Mouse (Mus musculus) hindbrain, embryonic 13.5 days (tissue): ENCODE data around the gene Iqgap1. TPM values are rescaled to one million over a fixed set of nuclear protein-coding genes. Genes with fewer than 3 reads are reported as not detected.

ENCODE experiments used
- ATAC-seq: fragments of 200-750 bp; cut with Nextera tagmentation; 2 replicates; pipeline ENCODE4 v1.8.0; 2017; ENCODE audit warnings: moderate TSS enrichment; ENCODE audit not compliant: low FRiP score
- H3K27ac ChIP-seq: fragments of 300-500 bp; sonication (generic); 2 replicates; pipeline ENCODE4 v1.5.1; 2015; ENCODE audit warnings: inconsistent platforms, mild to moderate bottlenecking, moderate library complexity
- H3K27me3 ChIP-seq: fragments of 300-500 bp; sonication (generic); 2 replicates; pipeline ENCODE4 v1.6.1; 2015; ENCODE audit warnings: mild to moderate bottlenecking, inconsistent platforms
- H3K36me3 ChIP-seq: fragments of 300-500 bp; sonication (generic); 2 replicates; pipeline ENCODE4 v1.6.1; 2015; ENCODE audit warnings: mild to moderate bottlenecking, inconsistent platforms
- H3K4me1 ChIP-seq: fragments of 300-500 bp; sonication (generic); replicated peaks from 2 replicates; pipeline ENCODE4 v1.6.1; 2015; ENCODE audit warnings: inconsistent platforms
- H3K4me2 ChIP-seq: fragments of 300-500 bp; sonication (generic); 2 replicates; pipeline ENCODE4 v1.6.1; 2015; ENCODE audit warnings: inconsistent platforms, mild to moderate bottlenecking, moderate library complexity
- H3K4me3 ChIP-seq: fragments of 300-500 bp; sonication (generic); 2 replicates; pipeline ENCODE4 v1.5.1; 2015; ENCODE audit warnings: mild to moderate bottlenecking, inconsistent platforms
- H3K9ac ChIP-seq: fragments of 300-500 bp; sonication (generic); 2 replicates; pipeline ENCODE4 v1.6.1; 2015; ENCODE audit warnings: mild to moderate bottlenecking, inconsistent platforms
- H3K9me3 ChIP-seq: fragments of 300-500 bp; sonication (generic); 2 replicates; pipeline ENCODE4 v1.6.1; 2016; ENCODE audit warnings: inconsistent platforms
- WGBS: fragments of 180-500 bp; shearing (Covaris S2); methylation state at CpG from one replicate; pipeline ENCODE4 v1.1.7; 2015; 5-methylcytosine and 5-hydroxymethylcytosine counted together
- polyA plus RNA-seq: library from polyadenylated mRNA; unstranded; fragments of >200 nt; fragmentation: Nextera tagmentation; extraction: Ambion mirVana; gene quantifications from 2 replicates; pipeline ENCODE4 v1.2.1, GENCODE M21; 2015

The Iqgap1 gene
- polyA plus RNA-seq, 1 experiment from 2014 or later, result 21.1 TPM

DNA sequence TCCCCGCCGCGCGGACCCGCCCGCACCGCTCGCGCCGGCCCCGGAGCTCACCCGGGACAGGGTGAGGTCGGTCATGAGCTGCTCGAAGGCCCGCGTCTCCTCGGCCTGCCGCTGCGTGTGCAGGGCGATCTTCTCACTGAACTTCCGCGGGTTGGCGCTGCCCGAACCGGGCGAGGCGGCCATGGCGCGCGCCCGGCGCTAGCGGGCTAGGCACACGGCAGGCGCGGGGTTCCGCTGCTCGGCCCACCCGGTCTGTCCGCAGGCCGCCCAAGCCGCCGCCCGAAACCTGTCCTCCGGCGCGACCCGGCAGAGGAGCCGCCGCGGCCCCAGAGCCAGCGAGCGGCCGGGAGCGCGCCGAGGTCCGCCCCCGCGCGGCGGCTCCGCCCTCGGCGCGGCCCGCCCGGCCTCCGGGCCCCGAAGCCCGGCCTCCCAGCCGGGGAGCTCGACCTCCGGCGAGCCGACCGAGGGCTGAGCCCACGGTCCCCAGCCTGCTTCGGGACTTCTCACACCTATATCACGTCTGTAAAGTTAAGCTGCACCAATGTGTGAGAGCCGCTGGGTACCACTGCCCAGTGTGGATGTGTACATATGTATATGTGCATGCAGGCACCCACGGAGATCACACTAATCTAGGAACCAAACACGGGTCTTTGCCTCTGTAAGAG lies 137.1 kb downstream of the Iqgap1 start, which contains the start of gene Crtc3:
TSS of gene Crtc3 (minus strand) at position 322 of the 665 bp plus-strand sequence.
- H3K4me2 ChIP-seq, result peak within 1 kb of the TSS; percentile 69
- H3K4me1 ChIP-seq, result peaks cover 27% of the 10 kb centered on the region
- H3K27me3 ChIP-seq, result no peaks in the 10 kb centered on the region
- no peaks in the 10 kb centered on the region for H3K9me3 ChIP-seq
- peak within 1 kb of the TSS; percentile 95 for H3K9ac ChIP-seq
- ATAC-seq, result peak; percentile 76
- H3K27ac ChIP-seq, result peak within 1 kb of the TSS; percentile 96
- H3K4me3 ChIP-seq, result peak within 1 kb of the TSS; percentile 87
- under 1% methylated on average over 79 of the region's 83 CpGs for WGBS
- H3K36me3 ChIP-seq, result no peaks in the 10 kb centered on the region

DNA sequence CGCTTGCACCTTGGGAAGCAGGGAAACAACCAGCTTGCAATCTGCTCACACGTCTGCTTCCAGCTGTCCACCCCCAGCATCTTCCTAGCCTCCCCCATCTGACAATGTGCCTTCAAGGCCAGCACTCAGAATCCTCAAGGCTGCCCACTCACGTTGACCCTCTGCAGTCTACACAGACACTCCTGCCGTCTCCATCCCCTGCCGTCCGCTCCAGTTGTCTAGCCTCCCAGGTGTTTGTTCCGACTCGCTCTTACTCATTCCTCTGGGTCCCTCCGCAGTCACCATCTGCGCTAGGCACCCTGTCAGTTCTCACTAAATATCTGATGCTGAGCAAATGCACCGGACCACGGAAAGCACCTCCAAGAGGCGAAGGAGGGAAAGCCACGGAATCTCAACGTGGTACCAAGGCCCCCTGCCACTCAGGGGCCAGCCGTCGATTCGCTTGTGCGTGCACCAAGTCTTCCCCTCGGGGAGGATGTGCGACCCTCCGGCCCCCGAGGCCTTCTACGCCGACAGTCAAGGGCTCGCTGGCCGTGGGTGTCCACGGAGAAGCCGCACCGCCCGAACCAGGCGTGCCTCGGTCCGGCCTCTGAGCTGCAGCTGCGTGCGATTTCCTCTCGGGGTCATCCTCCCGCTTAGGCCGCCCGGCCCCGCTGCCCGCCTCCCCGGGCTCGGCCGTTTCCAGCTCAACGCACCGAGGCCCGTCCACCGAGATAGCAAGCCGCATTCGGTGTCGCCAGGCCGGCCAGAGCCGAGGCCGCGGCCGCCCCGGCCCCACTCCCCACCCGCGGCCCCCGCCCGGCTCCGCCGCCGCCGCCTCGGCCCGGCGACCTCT lies 137.8 kb downstream of the Iqgap1 start:
- peak overlapping the region; percentile 87 for H3K4me3 ChIP-seq
- H3K27ac ChIP-seq, result peak overlapping the region; percentile 96
- ATAC-seq, result peak; percentile 70
- peak overlapping the region; percentile 95 for H3K9ac ChIP-seq
- H3K4me2 ChIP-seq, result peak overlapping the region; percentile 69
- WGBS, result 2% methylated on average over 56 of the region's 69 CpGs
- H3K4me1 ChIP-seq, result peaks cover 27% of the 10 kb centered on the region
- H3K27me3 ChIP-seq, result no peaks in the 10 kb centered on the region
- no peaks in the 10 kb centered on the region for H3K36me3 ChIP-seq
- H3K9me3 ChIP-seq, result no peaks in the 10 kb centered on the region

GRCm38 (mm10) chr7:80685639-80686038 lies 140.1 kb downstream of the Iqgap1 start:
- H3K9ac ChIP-seq, result no peak overlapping the region
- WGBS, result 92% methylated on average over 5 of the region's 5 CpGs
- H3K4me3 ChIP-seq, result no peak overlapping the region
- H3K4me2 ChIP-seq, result no peak overlapping the region
- H3K36me3 ChIP-seq, result no peaks in the 10 kb centered on the region
- peaks cover 32% of the 10 kb centered on the region for H3K4me1 ChIP-seq
- no peaks in the 10 kb centered on the region for H3K27me3 ChIP-seq
- H3K27ac ChIP-seq, result no peak overlapping the region
- H3K9me3 ChIP-seq, result no peaks in the 10 kb centered on the region
- ATAC-seq, result no peak

DNA sequence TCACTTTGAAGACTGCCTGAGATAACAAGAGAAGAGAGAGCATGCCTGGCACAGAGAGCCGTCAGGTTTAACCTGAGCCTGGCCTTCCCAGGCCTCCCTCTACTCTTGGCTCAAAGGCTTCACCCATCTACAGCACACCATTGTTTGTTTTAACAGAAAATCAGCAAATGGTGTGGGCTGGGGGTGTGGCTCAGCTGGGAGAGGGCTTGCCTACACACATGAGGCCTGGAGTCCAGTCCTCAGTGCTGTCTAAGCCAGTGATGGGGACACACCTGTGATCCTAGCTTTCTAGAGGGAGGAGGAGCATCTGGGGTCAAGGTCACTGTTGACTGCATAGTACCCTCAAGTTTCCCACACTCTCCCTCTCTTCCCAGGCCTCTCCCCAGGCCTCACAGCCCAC lies 143.1 kb downstream of the Iqgap1 start:
- no peak overlapping the region for H3K27ac ChIP-seq
- H3K4me2 ChIP-seq, result no peak overlapping the region
- no peak overlapping the region for H3K4me3 ChIP-seq
- ATAC-seq, result no peak
- no peak overlapping the region for H3K9ac ChIP-seq
- H3K4me1 ChIP-seq, result peaks cover 34% of the 10 kb centered on the region
- no peaks in the 10 kb centered on the region for H3K9me3 ChIP-seq
- H3K36me3 ChIP-seq, result no peaks in the 10 kb centered on the region
- WGBS, result 56% methylated on average over 1 of the region's 1 CpGs
- H3K27me3 ChIP-seq, result no peaks in the 10 kb centered on the region

DNA sequence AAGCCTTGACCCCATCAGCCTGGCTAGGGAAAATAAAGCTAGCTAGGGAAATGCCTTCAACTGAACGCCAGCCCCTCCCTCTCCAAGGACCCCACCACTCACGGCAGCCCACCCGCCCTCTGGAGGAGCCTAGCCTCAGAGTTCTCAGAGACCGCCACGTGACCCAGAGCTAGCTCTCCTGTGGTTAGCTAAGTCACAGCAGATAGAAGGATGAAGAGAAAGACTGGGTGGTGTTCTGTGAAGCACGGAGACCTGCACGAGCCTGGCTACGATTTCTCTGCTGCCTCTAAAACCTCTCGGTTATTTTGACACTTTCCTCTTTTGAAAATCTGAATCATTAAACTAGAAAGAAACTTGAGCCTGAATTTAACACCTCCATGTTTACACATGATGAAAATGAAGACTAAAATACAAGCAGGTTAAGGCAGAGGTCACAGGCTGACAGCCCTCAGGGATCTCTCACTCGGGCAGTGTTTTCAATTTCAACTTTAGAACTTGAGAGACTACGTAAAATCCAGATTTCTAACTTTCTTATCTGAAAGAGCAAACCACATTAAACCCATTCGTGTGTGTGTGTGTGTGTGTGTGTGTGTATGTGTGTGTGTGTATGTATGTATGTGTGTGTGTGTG lies 145.4 kb downstream of the Iqgap1 start:
- WGBS, result 29% methylated on average over 12 of the region's 12 CpGs
- no peaks in the 10 kb centered on the region for H3K9me3 ChIP-seq
- no peaks in the 10 kb centered on the region for H3K27me3 ChIP-seq
- H3K4me1 ChIP-seq, result peaks cover 24% of the 10 kb centered on the region
- no peak overlapping the region for H3K4me3 ChIP-seq
- no peak for ATAC-seq
- H3K36me3 ChIP-seq, result peaks cover 6% of the 10 kb centered on the region; the same call in 1 of the 2 replicates
- no peak overlapping the region for H3K4me2 ChIP-seq
- H3K9ac ChIP-seq, result no peak overlapping the region
- no peak overlapping the region for H3K27ac ChIP-seq

GRCm38 (mm10) chr7:80672323-80672722 lies 153.5 kb downstream of the Iqgap1 start:
- H3K27me3 ChIP-seq, result no peaks in the 10 kb centered on the region
- no peaks in the 10 kb centered on the region for H3K9me3 ChIP-seq
- peaks cover 2% of the 10 kb centered on the region; the same call in 1 of the 2 replicates for H3K4me1 ChIP-seq
- H3K4me2 ChIP-seq, result no peak overlapping the region
- H3K4me3 ChIP-seq, result no peak overlapping the region
- H3K9ac ChIP-seq, result no peak overlapping the region
- no peak for ATAC-seq
- peaks cover 13% of the 10 kb centered on the region; the same call in 1 of the 2 replicates for H3K36me3 ChIP-seq
- no peak overlapping the region for H3K27ac ChIP-seq
- 78% methylated on average over 3 of the region's 3 CpGs for WGBS

DNA sequence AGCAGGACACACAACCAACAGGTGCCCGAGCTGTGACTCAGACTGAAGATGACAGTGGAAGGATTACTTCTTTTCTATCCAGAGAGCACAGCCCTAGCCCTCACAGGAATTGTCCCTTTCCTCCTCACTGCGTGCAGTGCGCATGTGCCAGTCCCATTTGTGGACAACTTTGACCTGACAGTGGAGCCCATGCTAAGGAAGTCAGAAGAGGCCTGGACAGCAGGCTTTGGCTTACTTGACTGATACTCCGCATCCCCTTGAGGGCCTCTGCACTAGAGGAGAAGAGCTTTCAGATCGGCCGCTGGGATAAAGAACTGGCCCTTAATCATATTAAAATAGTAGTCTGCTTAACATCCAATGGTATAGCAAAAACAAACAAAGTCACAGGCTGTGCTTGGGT lies 154.9 kb downstream of the Iqgap1 start:
- Histone ChIP-seq H3K4me2 (no peak overlapping the region), H3K9ac (no peak overlapping the region), H3K36me3 (peaks cover 6% of the 10 kb centered on the region; the same call in 1 of the 2 replicates), H3K27me3 (no peaks in the 10 kb centered on the region), H3K4me1 (peaks cover 4% of the 10 kb centered on the region; the same call in 1 of the 2 replicates), H3K4me3 (no peak overlapping the region), H3K27ac (no peak overlapping the region), H3K9me3 (no peaks in the 10 kb centered on the region)
- no peak for ATAC-seq
- WGBS, result 96% methylated on average over 6 of the region's 6 CpGs

DNA sequence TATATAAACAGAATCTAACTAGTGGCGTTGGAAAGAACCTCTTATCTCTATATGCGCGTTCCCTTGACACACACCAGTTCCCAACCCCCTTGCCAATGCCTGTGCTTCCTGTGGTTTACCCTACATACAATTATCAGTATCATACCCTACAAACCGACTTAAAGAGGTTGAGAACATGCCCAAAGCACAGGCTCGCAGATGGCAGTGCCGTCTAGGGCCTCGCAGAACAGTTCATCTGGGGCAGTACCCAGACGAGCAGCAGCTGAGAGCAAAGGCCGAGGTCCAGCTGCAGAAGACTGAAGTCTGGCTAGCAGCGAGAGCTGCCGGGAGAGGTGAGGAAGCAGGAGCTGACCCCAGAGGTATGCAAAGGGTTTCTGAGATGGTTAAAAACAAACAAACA lies 158.6 kb downstream of the Iqgap1 start:
- Histone ChIP-seq H3K9ac (no peak overlapping the region), H3K27me3 (no peaks in the 10 kb centered on the region), H3K27ac (no peak overlapping the region), H3K4me1 (peaks cover 4% of the 10 kb centered on the region; the same call in 1 of the 2 replicates), H3K36me3 (peaks cover 2% of the 10 kb centered on the region; the same call in 1 of the 2 replicates), H3K4me2 (no peak overlapping the region), H3K9me3 (no peaks in the 10 kb centered on the region), H3K4me3 (no peak overlapping the region)
- ATAC-seq, result no peak
- WGBS, result 77% methylated on average over 11 of the region's 11 CpGs

GRCm38 (mm10) chr7:80666198-80666915 lies 159.4 kb downstream of the Iqgap1 start:
- Histone ChIP-seq H3K4me3 (no peak overlapping the region), H3K9ac (no peak overlapping the region), H3K4me2 (no peak overlapping the region), H3K27me3 (no peaks in the 10 kb centered on the region), H3K27ac (no peak overlapping the region), H3K9me3 (no peaks in the 10 kb centered on the region), H3K4me1 (peaks cover 4% of the 10 kb centered on the region; the same call in 1 of the 2 replicates), H3K36me3 (no peaks in the 10 kb centered on the region)
- 75% methylated on average over 10 of the region's 10 CpGs for WGBS
- ATAC-seq, result no peak
